11 mouse cellular contexts compared by ENCODE assay signal in genomic region chr2:93262291-93263285, GRCm38 (mm10).
DNase-seq lines count a peak whose midpoint lies in the region; ATAC-seq and TF ChIP-seq lines count a peak whose summit lies in the region.
"Had no signal": no experiment of that assay in that cellular context is flagged by ENCODE, and none has a peak within 500 bp of the region (broad histone marks: within the 10 kb centered on the region; RNA-seq: fewer than 3 reads in every experiment).

No protein-coding gene starts in this region.

- no peak for TF ChIP-seq CTCF in liver, embryonic 14.5 days (IDR thresholded peaks at IDR 0.05; ENCODE audit: low read depth)

- H3K4me1 ChIP-seq in kidney, embryonic 14.5 days (ENCODE audit: control insufficient read depth, insufficient read depth, low read length) = peaks cover 58% of the 10 kb centered on the region
- H3K4me1 ChIP-seq in liver, embryonic 14.5 days (replicated peaks; ENCODE audit: control insufficient read depth in 2 of 2, insufficient read depth in 2 of 2, low read length in 1 of 2) = peaks cover 0 to 15% of the 10 kb centered on the region in 2 experiments; a peak in 2 of 4 replicates

- H3K4me3 ChIP-seq in kidney, embryonic 14.5 days (ENCODE audit: low read length) = no peak overlapping the region
- no peak overlapping the region for H3K4me3 ChIP-seq in liver, embryonic 14.5 days (ENCODE audit: insufficient read depth in 1 of 2, low read depth in 2 of 2, low read length in 2 of 2)
- H3K4me3 ChIP-seq: neural tube, embryonic 12.5 days had no signal

- ATAC-seq in kidney, embryonic 14.5 days (ENCODE audit: low FRiP score, low TSS enrichment) = peak; percentile 68
- peak; percentile 47; the same call in 1 of the 2 replicates for ATAC-seq in common myeloid progenitor, adult 5-6 weeks (replicated peaks; ENCODE audit: low read depth, poor library complexity, severe bottlenecking)
- ATAC-seq in liver, embryonic 14.5 days (ENCODE audit: insufficient read depth) = peak; percentile 33; the same call in 1 of the 2 replicates
- ATAC-seq: inflammation-experienced regulatory T-cells, adult 6 months had no signal

- TF ChIP-seq EP300 in liver, embryonic 14.5 days (IDR thresholded peaks at IDR 0.05; ENCODE audit: low read depth) = no peak

- no peak for DNase-seq in kidney, postnatal 14 days
- DNase-seq in heart, postnatal 10 days = peak; percentile 82 to 88
- DNase-seq in liver, embryonic 14.5 days (ENCODE audit: low read depth in 3 of 3, low spot score in 3 of 3) = no peak
- no peak for DNase-seq in yolk sac, embryonic 10.5 days (ENCODE audit: low spot score)
- no peak for DNase-seq in right cerebral cortex, postnatal 25 days
- DNase-seq in gastrocnemius, postnatal 14 days = no peak

- H3K4me2 ChIP-seq in kidney, embryonic 14.5 days (replicated peaks; ENCODE audit: low read depth, low read length) = no peak overlapping the region
- no peak overlapping the region for H3K4me2 ChIP-seq in liver, embryonic 14.5 days (ENCODE audit: low read depth)
- H3K4me2 ChIP-seq: neural tube, embryonic 12.5 days had no signal

- WGBS in kidney, embryonic 14.5 days = 54% methylated on average over 5 of the region's 5 CpGs
- 41% methylated on average over 5 of the region's 5 CpGs for WGBS in liver, embryonic 14.5 days (ENCODE audit: insufficient replicate concordance)

- no peak overlapping the region for H3K9ac ChIP-seq in kidney, embryonic 14.5 days (ENCODE audit: low read depth, low read length)
- no peak overlapping the region for H3K9ac ChIP-seq in liver, embryonic 14.5 days (replicated peaks)
- H3K9ac ChIP-seq: neural tube, embryonic 12.5 days had no signal

- intact Hi-C loops in heart, postnatal 10 days (cut with DNase I) = no loop called here
- intact Hi-C loops in gastrocnemius, postnatal 14 days (cut with DNase I; ENCODE audit: low total_unique reads) = no loop called here

- H3K27me3 ChIP-seq in kidney, embryonic 14.5 days (ENCODE audit: control insufficient read depth, insufficient read depth, low read length) = no peaks in the 10 kb centered on the region
- no peaks in the 10 kb centered on the region for H3K27me3 ChIP-seq in liver, embryonic 14.5 days (ENCODE audit: control insufficient read depth, insufficient read depth, low read length)
- H3K27me3 ChIP-seq: neural tube, embryonic 12.5 days had no signal

- H3K36me3 ChIP-seq in kidney, embryonic 14.5 days (ENCODE audit: control insufficient read depth, insufficient read depth, low read length) = no peaks in the 10 kb centered on the region
- H3K36me3 ChIP-seq in liver, embryonic 14.5 days (replicated peaks; ENCODE audit: control insufficient read depth, insufficient read depth, low read depth) = no peaks in the 10 kb centered on the region
- H3K36me3 ChIP-seq: G1E; neural tube, embryonic 12.5 days had no signal

- H3K9me3 ChIP-seq in kidney, embryonic 14.5 days (ENCODE audit: control insufficient read depth, low read length) = no peaks in the 10 kb centered on the region
- H3K9me3 ChIP-seq in liver, embryonic 14.5 days (ENCODE audit: control insufficient read depth, low read length) = no peaks in the 10 kb centered on the region
- H3K9me3 ChIP-seq: G1E; neural tube, embryonic 12.5 days had no signal

- peak overlapping the region; percentile 90 for H3K27ac ChIP-seq in kidney, embryonic 14.5 days (ENCODE audit: low read depth, low read length)
- H3K27ac ChIP-seq in liver, embryonic 14.5 days = no peak overlapping the region
- H3K27ac ChIP-seq: neural tube, embryonic 12.5 days had no signal

Comparison
In these comparisons a context has a peak if more than half of its experiments do, and no peak if none do; other contexts are left out.
1. DNase-seq: peak in heart, postnatal 10 days (2 of 2); none in kidney, postnatal 14 days (single experiment), liver, embryonic 14.5 days (0 of 3), yolk sac, embryonic 10.5 days (single experiment), right cerebral cortex, postnatal 25 days (single experiment) and gastrocnemius, postnatal 14 days (single experiment).
2. Peak in every context shown above with its lines, with median percentiles within 50 percentile points of each other: ATAC-seq.